Mouse (Mus musculus): Measurements from ENCODE around the gene Duxf3. TPM values are rescaled to one million over a fixed set of nuclear protein-coding genes. Genes with fewer than 3 reads are reported as not detected.

The Duxf3 gene
- polyA plus RNA-seq (2012; rRNA removed), result not detected in 2 replicates

DNA sequence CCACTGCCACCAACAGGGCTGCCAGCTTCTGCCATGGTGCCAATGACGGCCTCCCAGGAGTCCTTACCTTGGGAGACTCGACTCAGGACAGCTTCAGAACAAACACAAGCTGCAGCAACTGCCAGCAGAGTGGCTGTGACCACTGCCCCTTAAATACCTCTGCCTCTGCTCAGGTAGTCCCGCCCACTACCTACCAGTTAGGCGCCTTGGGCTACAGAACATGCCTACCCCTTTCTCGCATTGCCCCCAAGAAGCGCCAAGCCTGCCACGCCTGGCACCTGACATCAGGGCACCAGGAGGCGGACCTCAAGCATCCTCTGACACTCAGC, at the start of gene Duxf3:
TSS of gene Duxf3 (minus strand) at position 35 of the 329 bp plus-strand sequence.

DNA sequence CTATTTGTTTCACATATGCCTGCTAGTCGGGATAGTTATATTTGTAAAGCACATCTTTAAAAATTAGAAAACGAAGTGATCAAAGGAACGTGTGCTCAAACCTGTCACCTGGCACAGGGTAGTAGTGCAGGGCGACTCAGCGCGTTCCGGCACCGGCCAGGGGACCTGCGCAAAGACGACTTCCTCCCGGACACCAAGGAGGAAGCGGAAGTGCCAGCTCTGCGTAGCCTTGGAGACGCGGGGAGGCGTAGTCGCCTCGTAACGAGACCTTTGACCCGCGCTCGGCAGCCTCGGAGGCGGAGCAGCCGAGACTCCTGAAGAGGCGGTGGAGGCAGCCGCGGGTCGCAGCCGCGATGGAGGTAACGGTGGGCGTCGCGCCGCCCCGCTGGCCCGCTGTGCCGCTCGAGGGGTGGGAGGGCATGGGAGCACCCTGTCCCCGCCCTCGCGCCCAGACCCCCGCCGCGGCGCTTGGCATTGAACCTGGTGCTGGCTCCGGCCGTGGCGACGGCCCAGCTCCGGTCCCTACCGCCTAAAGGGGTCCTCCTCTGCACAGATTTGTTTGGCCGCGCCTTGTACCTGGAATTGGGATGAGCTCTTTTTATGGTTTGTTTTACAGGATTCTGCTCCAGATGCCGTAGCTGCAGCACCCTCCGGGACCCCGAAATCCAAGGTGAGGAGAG, 22.9 kb upstream of the Duxf3 start, which contains the start of gene Gcc2:
TSS of gene Gcc2 (plus strand) at position 285 of the 680 bp plus-strand sequence.

GRCm38 (mm10) chr10:58236613-58237012, 4.1 kb upstream of the Duxf3 start, which contains the start of gene Gm4981:
Gene Gm4981, minus strand, starts transcription at chr10:58236701.

DNA sequence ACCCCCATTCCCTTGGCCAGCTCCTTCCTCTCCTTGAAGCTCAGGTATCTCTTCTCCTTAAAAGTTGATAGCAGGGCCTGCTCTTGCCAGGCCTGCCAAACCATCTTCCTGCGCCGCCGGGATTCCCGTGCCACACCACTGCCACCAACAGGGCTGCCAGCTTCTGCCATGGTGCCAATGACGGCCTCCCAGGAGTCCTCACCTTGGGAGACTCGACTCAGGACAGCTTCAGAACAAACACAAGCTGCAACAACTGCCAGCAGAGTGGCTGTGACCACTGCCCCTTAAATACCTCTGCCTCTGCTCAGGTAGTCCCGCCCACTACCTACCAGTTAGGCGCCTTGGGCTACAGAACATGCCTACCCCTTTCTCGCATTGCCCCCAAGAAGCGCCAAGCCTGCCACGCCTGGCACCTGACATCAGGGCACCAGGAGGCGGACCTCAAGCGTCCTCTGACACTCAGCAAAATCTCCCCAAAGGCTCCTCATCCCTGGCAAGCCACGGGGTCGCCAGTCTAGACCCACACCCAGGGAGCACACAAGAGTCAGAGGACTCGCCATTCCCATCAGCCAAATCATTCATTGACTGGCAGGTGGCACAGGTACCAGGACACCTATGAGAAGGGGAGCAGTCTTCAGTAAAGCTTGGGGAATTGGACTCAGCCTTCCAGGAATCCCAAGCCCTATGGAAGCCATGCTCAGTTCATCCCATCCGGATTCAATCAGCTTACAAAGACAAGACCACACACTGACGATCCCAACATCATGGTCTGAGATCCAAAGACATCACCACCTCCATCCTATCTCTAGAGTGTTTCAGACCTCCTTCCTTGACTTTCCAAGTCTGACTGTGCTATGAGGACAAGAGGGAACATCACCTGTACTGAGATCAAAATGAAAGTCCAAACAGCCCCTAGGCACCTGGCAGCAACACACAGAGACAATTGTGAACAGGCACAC, 7.4 kb downstream of the Duxf3 start, which contains the start of gene AW822073:
TSS of gene AW822073 (minus strand) at position 104 of the 959 bp plus-strand sequence.

Other genes with a start within 250 kb of the Duxf3 start
- not detected in 2 replicates for gene AW822073, start 7.7 kb downstream of the Duxf3 start, polyA plus RNA-seq (2012; rRNA removed)
- gene Gm4981, start 4.0 kb upstream of the Duxf3 start, polyA plus RNA-seq (2012; rRNA removed), result not detected in 2 replicates
- gene Gcc2, start 22.8 kb upstream of the Duxf3 start, polyA plus RNA-seq (2012; rRNA removed), result 35.9 and 39.3 TPM in 2 replicates
- gene Lims1, start 90.8 kb upstream of the Duxf3 start, polyA plus RNA-seq (2012; rRNA removed), result 37.3 and 47.2 TPM in 2 replicates
- gene Ranbp2, start 214.2 kb upstream of the Duxf3 start, polyA plus RNA-seq (2012; rRNA removed), result 22.5 and 23.9 TPM in 2 replicates

Measured in central nervous system, embryonic 11.5 days (tissue).